Mouse (Mus musculus) heart, postnatal 0 days (tissue): ENCODE results near the gene Hdc.

ENCODE experiments used
- CTCF ChIP-seq: IDR thresholded peaks from 2 replicates; pipeline ENCODE4 v1.5.1; 2016; ENCODE audit warnings: antibody characterized with exemption, control low read depth, low read depth
- EP300 ChIP-seq: IDR thresholded peaks from 2 replicates; pipeline ENCODE4 v1.6.1; 2016; ENCODE audit warnings: antibody characterized with exemption, low read depth

DNA sequence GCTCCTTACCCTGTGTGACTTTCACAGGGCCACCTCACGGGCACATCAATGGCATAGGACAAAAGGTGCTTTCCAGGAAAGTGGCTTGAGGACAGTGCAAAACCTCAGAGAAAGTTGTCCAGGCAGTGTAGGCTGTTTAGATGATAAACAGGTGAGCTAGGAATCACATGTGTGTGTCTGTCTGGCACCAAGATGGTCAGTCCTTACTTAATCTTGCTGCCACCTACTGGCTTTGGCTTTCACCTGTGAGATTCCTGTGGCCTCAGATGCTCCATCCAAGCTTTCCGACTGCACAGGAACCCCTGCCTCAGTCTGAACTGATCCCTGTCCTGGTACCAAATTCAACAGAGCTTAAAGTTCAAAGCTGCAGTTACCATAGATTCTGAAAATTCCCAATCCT, 20.7 kb downstream of the Hdc start:
- TF ChIP-seq CTCF: no peak
- no peak for TF ChIP-seq EP300
